Mouse (Mus musculus) left cerebral cortex, postnatal 36 days (tissue): ENCODE data around the gene Lmln. TPM values are rescaled to one million over a fixed set of nuclear protein-coding genes. Genes with fewer than 3 reads are reported as not detected.
A peak's percentile ranks its signal among the peaks of the same experiment; 100 is the strongest.
"Not testable (repeated sequence)": the region's sequence is repeated elsewhere in the genome, so short reads cannot be mapped to it uniquely, and the experiment has no call there.

ENCODE experiments used
- DNase-seq, 2 experiments: peaks; one replicate each; pipeline ENCODE4 v3.0.0; 2021 to 2022; ENCODE audit warnings: low spot score in 2 of 2, mixed read lengths in 1 of 2
- intact Hi-C: fragments of 180-260 bp; cut with DNase I; formaldehyde crosslinking; loops from one replicate; pipeline ENCODE4 v1.15.1; 2025
- total RNA-seq, 2 experiments: library from RNA; stranded (reverse); gene quantifications; 2 replicates each; pipeline ENCODE4 v1.2.3; 2021

Gene Lmln
- total RNA-seq, 2 experiments from 2014 or later: 10.3 to 11.9 TPM

GRCm38 (mm10) chr16:33123938-33124820 lies 61.9 kb downstream of the Lmln start:
- intact Hi-C loops: no loop called here
- DNase-seq: no peak

GRCm38 (mm10) chr16:33127052-33127451 lies 64.7 kb downstream of the Lmln start:
- DNase-seq: no peak
- intact Hi-C loops: no loop called here

DNA sequence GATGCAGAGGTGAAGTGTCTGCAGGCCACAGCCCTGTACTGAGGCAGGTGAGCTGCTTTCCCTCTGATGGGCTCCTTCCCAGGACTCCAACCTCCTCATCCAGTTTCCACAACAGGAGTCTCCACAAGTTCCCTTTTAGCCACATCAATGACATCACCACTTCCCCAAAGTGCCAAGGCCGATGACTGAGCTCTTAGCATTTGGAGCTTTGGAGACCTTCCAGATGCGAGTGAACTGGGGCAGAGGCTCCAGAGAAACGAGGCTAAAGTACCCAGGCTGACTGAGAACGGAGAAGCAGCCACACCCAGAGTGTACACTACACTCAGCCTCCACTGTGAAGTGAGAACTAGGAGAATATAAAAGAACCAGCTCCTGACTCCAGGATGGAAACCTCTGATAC lies 68.4 kb downstream of the Lmln start:
- intact Hi-C loops: no loop called here
- DNase-seq: no peak

GRCm38 (mm10) chr16:33133186-33133585 lies 70.9 kb downstream of the Lmln start:
- peak in 1 of 2 experiments; percentile 34 for DNase-seq
- intact Hi-C loops: no loop called here

- intact Hi-C loops: no loop called here
- no peak for DNase-seq
Measured at GRCm38 (mm10) chr16:33135167-33135566, 72.8 kb downstream of the Lmln start.

DNA sequence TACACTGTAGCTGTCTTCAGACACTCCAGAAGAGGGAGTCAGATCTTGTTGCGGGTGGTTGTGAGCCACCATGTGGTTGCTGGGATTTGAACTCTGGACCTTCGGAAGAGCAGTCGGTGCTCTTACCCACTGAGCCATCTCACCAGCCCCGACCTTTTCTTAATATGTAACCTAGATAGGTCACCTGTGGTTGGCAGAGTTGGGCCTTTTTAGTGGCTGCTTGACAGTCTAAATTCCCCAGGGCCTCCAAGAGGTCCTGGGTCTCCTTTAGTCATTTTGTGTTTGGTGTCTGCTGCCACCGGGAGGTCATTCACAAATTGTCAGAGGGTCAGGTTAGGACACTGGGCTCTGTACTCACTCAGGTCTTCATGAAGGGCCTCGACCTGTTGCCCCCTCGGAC lies 76.7 kb downstream of the Lmln start:
- DNase-seq, intact Hi-C loops: not testable (repeated sequence)

DNA sequence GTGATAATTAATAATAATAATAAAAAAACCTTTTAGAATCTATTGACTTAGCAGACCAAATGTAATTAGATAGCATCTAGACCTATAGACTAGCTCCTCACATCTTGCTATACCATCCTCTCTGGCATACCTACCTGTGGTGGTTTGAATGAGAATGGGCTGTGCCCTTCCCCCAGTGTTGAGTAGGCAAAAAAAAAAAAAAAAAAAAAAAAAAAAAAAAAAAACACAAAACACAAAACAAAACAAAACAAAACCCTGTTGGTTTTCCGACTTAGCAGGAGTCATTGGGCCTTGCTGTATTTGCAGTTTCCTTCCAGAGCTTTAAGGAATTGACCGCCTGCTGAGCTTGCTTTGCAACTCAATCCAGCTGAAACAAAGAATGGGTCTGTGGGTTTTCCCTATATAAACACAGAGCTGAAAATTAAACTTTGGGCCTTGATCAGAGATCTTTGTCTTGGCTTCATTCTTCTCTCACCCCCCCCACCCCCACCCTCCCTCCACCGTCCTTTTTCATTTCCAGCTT lies 79.5 kb downstream of the Lmln start:
- DNase-seq: no peak
- intact Hi-C loops: no loop called here

DNA sequence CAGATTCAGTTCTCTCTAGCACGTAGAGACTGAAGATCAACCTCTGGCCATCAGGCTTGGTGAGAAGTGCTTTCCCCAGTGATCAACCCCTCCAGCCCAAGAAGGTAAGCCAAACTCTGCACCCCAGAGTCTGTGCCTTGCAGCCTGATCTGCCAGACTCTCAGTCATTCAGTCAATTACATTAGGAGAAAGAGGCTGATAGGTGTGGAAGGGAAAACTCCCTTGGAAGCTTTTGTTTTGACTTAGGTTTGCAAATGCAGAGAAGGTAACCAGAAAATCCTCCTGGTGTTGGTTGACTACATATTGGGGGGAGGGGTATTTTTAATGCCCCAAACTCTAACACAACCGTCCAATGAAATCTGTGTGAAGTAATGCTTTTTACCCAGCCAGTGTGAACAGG lies 81.1 kb downstream of the Lmln start:
- intact Hi-C loops: no loop called here
- DNase-seq: no peak

GRCm38 (mm10) chr16:33146185-33146584 lies 83.9 kb downstream of the Lmln start:
- intact Hi-C loops: no loop called here
- DNase-seq: no peak

GRCm38 (mm10) chr16:33148135-33148534 lies 85.8 kb downstream of the Lmln start:
- intact Hi-C loops: no loop called here
- no peak for DNase-seq

DNA sequence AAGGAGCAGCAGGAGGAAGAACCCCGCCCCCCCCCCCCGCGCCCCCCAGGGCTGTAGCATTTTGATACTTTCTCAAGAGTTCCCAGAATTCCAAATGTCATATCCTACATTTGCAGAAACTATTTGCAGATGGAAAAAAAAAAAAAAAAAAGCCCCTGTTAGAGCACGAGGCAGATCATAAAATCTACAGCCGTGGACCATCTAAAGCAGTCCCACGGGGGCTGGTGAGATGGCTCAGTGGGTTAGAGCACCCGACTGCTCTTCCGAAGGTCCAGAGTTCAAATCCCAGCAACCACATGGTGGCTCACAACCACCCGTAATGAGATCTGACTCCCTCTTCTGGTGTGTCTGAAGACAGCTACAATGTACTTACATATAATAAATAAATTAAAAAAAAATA lies 88.6 kb downstream of the Lmln start:
- intact Hi-C loops, DNase-seq: not testable (repeated sequence)

GRCm38 (mm10) chr16:33151558-33151957 lies 89.2 kb downstream of the Lmln start:
- DNase-seq: peak; percentile 41 to 71
- intact Hi-C loops: no loop called here

- no peak for DNase-seq
- intact Hi-C loops: no loop called here
Measured at GRCm38 (mm10) chr16:33154992-33155391, 92.7 kb downstream of the Lmln start.

DNA sequence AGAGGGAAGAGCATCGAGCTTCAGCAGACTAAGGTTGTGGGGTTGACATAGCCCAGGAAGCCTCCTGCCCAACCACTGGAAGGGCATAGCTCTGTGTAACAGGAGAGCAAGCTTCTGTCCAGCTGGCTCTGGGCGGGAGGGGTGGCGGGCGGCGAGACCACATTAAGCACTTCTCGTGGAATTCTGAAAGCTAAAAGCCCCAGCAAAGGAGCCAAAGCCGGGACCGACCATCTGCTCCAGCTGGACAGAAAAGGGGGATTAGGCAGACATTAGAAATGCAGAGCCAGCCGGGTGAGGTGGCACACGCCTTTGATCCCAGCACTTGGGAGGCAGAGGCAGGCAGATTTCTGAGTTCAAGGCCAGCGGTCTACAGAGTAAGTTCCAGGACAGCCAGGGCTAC lies 95.7 kb downstream of the Lmln start:
- intact Hi-C loops: no loop called here
- no peak for DNase-seq

GRCm38 (mm10) chr16:33158590-33159071 lies 96.3 kb downstream of the Lmln start:
- no peak for DNase-seq
- intact Hi-C loops: no loop called here

DNA sequence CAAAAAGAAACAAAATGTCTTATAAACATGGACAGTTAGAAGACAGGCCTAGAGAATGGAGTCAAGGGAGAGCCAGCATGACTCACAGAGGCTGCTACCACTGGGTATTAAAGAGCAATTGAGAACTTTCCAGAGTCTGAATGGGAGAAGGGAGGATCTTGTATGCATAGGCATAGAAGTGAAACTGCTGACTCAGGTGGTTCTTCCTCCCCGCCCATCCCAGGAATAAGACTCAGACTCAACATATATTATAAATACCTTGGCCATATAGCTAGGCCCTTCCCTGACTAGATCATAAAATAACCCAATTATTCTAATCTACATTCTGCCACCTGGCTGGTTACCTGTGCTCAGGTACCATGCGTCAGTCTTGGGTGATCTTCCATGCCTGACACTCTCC lies 97.0 kb downstream of the Lmln start:
- intact Hi-C loops: no loop called here
- DNase-seq: no peak

GRCm38 (mm10) chr16:33163330-33164090 lies 101.2 kb downstream of the Lmln start:
- intact Hi-C loops: no loop called here
- no peak for DNase-seq

DNA sequence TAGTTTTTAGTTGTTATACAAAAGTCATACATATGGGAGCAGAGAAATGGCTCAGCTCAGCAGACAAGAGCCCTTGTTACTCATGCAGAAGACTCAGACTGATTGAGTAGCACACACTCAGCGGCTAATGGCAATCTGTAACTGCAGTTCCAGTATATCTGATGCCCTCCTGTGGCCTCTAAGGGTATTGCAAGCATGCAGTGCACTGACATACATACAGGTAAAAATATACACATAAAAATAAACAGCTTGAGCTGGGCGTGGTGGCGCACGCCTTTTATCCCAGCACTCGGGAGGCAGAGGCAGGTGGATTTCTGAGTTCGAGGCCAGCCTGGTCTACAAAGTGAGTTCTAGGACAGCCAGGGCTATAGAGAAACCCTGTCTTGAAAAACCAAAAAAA lies 104.0 kb downstream of the Lmln start:
- intact Hi-C loops, DNase-seq: not testable (repeated sequence)

DNA sequence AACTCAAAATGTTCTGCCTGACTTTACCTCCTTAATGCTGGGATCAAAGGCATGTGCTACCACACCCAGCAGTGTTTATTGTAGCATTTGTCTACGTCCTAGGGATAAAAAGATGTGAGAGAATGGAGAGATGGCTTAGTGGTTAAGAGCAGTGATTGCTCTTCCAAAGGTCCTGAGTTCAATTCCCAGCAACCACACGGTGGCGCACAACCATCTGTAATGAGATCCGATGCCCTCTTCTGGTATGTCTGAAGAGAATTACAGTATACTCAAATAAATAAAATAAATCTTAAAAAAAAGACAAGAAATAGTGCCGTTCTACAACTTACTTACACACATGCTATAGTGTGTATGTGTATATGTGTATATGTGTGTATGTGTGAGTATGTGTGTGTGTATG lies 105.2 kb downstream of the Lmln start:
- intact Hi-C loops: no loop called here
- no peak for DNase-seq

- no peak for DNase-seq
- intact Hi-C loops: no loop called here
Measured at GRCm38 (mm10) chr16:33169471-33170034, 107.2 kb downstream of the Lmln start.
